Mouse (Mus musculus): ENCODE measurements around the gene Btbd35f30. TPM values are rescaled to one million over a fixed set of nuclear protein-coding genes. Genes with fewer than 3 reads are reported as not detected.

The Btbd35f30 gene
- polyA plus RNA-seq (2017; shearing (Covaris generic)): not detected

GRCm38 (mm10) chrX:32894325-32894724, at the start of gene Btbd35f30:
Btbd35f30 (plus strand) TSS chrX:32894625.

GRCm38 (mm10) chrX:32941468-32941867, 47.0 kb downstream of the Btbd35f30 start, which contains the start of gene Gm21789:
Gm21789 (plus strand) TSS chrX:32941768.

Other genes with a start within 250 kb of the Btbd35f30 start
- not detected for gene Gm5926, start 243.9 kb upstream of the Btbd35f30 start, polyA plus RNA-seq (2017; shearing (Covaris generic))
- not detected for gene Btbd35f21, start 168.5 kb upstream of the Btbd35f30 start, polyA plus RNA-seq (2017; shearing (Covaris generic))
- gene Gm21789, start 47.1 kb downstream of the Btbd35f30 start, polyA plus RNA-seq (2017; shearing (Covaris generic)): not detected
- gene Btbd35f5, start 79.3 kb downstream of the Btbd35f30 start, polyA plus RNA-seq (2017; shearing (Covaris generic)): not detected

All from CD4-positive, CD25-positive, alpha-beta regulatory T cell (primary cell).